Mouse (Mus musculus): ENCODE results near the gene Lrrc4b.

DNA sequence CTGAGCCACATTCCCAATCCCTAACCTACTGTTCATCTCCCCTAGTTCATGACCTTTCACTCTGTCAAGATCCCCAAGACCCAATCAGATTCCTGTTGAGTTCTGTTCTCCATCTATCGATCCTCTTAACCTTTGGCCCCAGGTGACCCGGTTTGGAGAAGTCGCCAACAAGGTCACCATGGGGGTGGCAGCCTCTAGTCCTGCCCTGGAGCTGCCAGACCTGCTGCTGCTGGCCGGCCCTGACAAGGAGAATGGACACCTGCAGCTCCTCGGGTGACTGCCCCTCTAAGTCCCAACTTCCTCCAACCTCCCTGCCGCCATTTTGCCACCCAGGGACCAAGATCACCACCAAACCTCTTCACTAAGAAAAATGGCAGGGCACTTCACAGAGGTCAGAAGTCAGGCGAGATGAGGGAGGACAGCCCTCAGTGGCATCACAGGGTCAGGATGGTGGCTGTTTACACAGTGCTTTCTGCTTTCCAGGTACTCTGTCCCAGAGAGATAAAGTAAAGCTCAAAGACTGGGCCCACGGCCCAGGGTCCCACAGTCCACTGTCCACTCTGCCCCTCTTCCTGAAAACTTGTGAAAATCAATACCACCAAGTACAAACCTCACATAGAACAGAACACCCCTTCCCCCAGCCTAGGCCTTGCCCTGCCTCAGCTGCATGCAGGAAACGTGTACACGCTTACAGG, 68.7 kb downstream of the Lrrc4b start:
- TF ChIP-seq POLR2A (IDR thresholded peaks at IDR 0.05; ENCODE audit: control insufficient read depth, extremely low read depth, insufficient read depth, low read length, poor library complexity), result no peak
- no peak for TF ChIP-seq CTCF (IDR thresholded peaks at IDR 0.05; ENCODE audit: borderline replicate concordance, control insufficient read depth, extremely low read depth, insufficient read depth, low read length, poor library complexity)
